Mouse (Mus musculus) hindbrain, embryonic 11.5 days (tissue): ENCODE measurements around the gene Bag5. TPM values are rescaled to one million over a fixed set of nuclear protein-coding genes. Genes with fewer than 3 reads are reported as not detected.

Experiments used
- ATAC-seq: fragments of 200-750 bp; cut with Nextera tagmentation; 2 replicates; pipeline ENCODE4 v1.8.0; 2017; ENCODE audit warnings: mild to moderate bottlenecking, moderate TSS enrichment, moderate library complexity; ENCODE audit not compliant: low FRiP score
- DNase-seq: peaks from one replicate; pipeline ENCODE4 v3.0.0-alpha.2; 2015; ENCODE audit warnings: low spot score
- H3K27ac ChIP-seq: fragments of 300-500 bp; sonication (generic); 2 replicates; pipeline ENCODE4 v1.5.1; 2014; ENCODE audit warnings: mild to moderate bottlenecking, low read depth, low read length
- H3K27me3 ChIP-seq: fragments of 300-500 bp; sonication (generic); 2 replicates; pipeline ENCODE4 v1.6.1; 2014; ENCODE audit warnings: mild to moderate bottlenecking, low read length, moderate library complexity, mixed read lengths; ENCODE audit not compliant: control insufficient read depth, insufficient read depth
- H3K36me3 ChIP-seq: fragments of 300-500 bp; sonication (generic); 2 replicates; pipeline ENCODE4 v1.6.1; 2014; ENCODE audit warnings: mild to moderate bottlenecking, low read length, moderate library complexity, mixed read lengths; ENCODE audit not compliant: control insufficient read depth, insufficient read depth
- H3K4me1 ChIP-seq: fragments of 300-500 bp; sonication (generic); replicated peaks from 2 replicates; pipeline ENCODE4 v1.6.1; 2014; ENCODE audit warnings: low read length, mixed read lengths; ENCODE audit not compliant: control insufficient read depth, insufficient read depth
- H3K4me2 ChIP-seq: fragments of 300-500 bp; sonication (generic); replicated peaks from 2 replicates; pipeline ENCODE4 v1.6.1; 2014; ENCODE audit warnings: mild to moderate bottlenecking, low read depth, low read length
- H3K4me3 ChIP-seq: fragments of 300-500 bp; sonication (generic); 2 replicates; pipeline ENCODE4 v1.5.1; 2014; ENCODE audit warnings: low read depth, low read length
- H3K9ac ChIP-seq: fragments of 300-500 bp; sonication (generic); 2 replicates; pipeline ENCODE4 v1.6.1; 2014; ENCODE audit warnings: low read depth, low read length
- H3K9me3 ChIP-seq: fragments of 300-500 bp; sonication (generic); 2 replicates; pipeline ENCODE4 v1.6.1; 2016; ENCODE audit warnings: low read length; ENCODE audit not compliant: control insufficient read depth
- WGBS: fragments of 180-500 bp; shearing (Covaris S2); extraction: QIAGEN DNeasy Blood & Tissue Kit; methylation state at CpG from one replicate; pipeline ENCODE4 v1.1.7; 2014; 5-methylcytosine and 5-hydroxymethylcytosine counted together
- polyA plus RNA-seq: library from polyadenylated mRNA; unstranded; fragments of >200 nt; fragmentation: Nextera tagmentation; extraction: Ambion mirVana; gene quantifications from 2 replicates; pipeline ENCODE4 v1.2.1, GENCODE M21; 2014

Gene Bag5
- 61.5 and 63.3 TPM in 2 replicates for polyA plus RNA-seq

- H3K36me3 ChIP-seq, result peaks cover 6% of the 10 kb centered on the region; the same call in 1 of the 2 replicates
- H3K4me2 ChIP-seq, result peak within 1 kb of the TSS; percentile 89
- H3K9me3 ChIP-seq, result no peaks in the 10 kb centered on the region
- under 1% methylated on average over 65 of the region's 86 CpGs for WGBS
- H3K4me3 ChIP-seq, result peak within 1 kb of the TSS; percentile 100
- peak within 1 kb of the TSS; percentile 75 for H3K27ac ChIP-seq
- ATAC-seq, result peak; percentile 94
- no peaks in the 10 kb centered on the region for H3K27me3 ChIP-seq
- peak within 1 kb of the TSS; percentile 97 for H3K9ac ChIP-seq
- peaks cover 3% of the 10 kb centered on the region; the same call in 1 of the 2 replicates for H3K4me1 ChIP-seq
- DNase-seq, result peak; percentile 95
Observed at GRCm38 (mm10) chr12:111713004-111713651, at the start of gene Bag5, which contains the start of gene Apopt1. Gene Bag5, minus strand, starts transcription at chr12:111713257. Gene Apopt1, plus strand, starts transcription at chr12:111713261.

- DNase-seq (no peak), ATAC-seq (no peak)
- H3K36me3 ChIP-seq, result no peaks in the 10 kb centered on the region
- no peaks in the 10 kb centered on the region for H3K9me3 ChIP-seq
- 77% methylated on average over 7 of the region's 7 CpGs for WGBS
- H3K4me3 ChIP-seq, result peak overlapping the region; percentile 84
- peak overlapping the region; percentile 90 for H3K4me2 ChIP-seq
- H3K27ac ChIP-seq, result no peak overlapping the region
- H3K27me3 ChIP-seq, result no peaks in the 10 kb centered on the region
- H3K9ac ChIP-seq, result peak overlapping the region; percentile 98
- peaks cover 11% of the 10 kb centered on the region for H3K4me1 ChIP-seq
Observed at GRCm38 (mm10) chr12:111760306-111760908, 47.4 kb upstream of the Bag5 start.

GRCm38 (mm10) chr12:111759176-111760061 is 46.4 kb upstream of the Bag5 start:
- Histone ChIP-seq H3K9me3 (no peaks in the 10 kb centered on the region), H3K4me3 (peak overlapping the region; percentile 84), H3K4me2 (peak overlapping the region; percentile 90), H3K4me1 (peaks cover 11% of the 10 kb centered on the region), H3K27ac (peak overlapping the region; percentile 91), H3K9ac (peak overlapping the region; percentile 98), H3K27me3 (no peaks in the 10 kb centered on the region), H3K36me3 (no peaks in the 10 kb centered on the region)
- peak; percentile 65 for DNase-seq
- WGBS, result under 1% methylated on average over 35 of the region's 35 CpGs
- ATAC-seq, result peak; percentile 74

- Histone ChIP-seq H3K9me3 (no peaks in the 10 kb centered on the region), H3K4me2 (peak within 1 kb of the TSS; percentile 90), H3K4me3 (peak within 1 kb of the TSS; percentile 84), H3K27ac (peak within 1 kb of the TSS; percentile 91), H3K27me3 (no peaks in the 10 kb centered on the region), H3K36me3 (no peaks in the 10 kb centered on the region), H3K4me1 (peaks cover 11% of the 10 kb centered on the region), H3K9ac (peak within 1 kb of the TSS; percentile 98)
- DNase-seq (peak; percentile 90), ATAC-seq (peak; percentile 84)
- under 1% methylated on average over 51 of the region's 85 CpGs for WGBS
Observed at GRCm38 (mm10) chr12:111758381-111759175, 45.5 kb upstream of the Bag5 start, which contains the start of gene Klc1. Gene Klc1, plus strand, starts transcription at chr12:111758849.

- Histone ChIP-seq H3K27me3 (no peaks in the 10 kb centered on the region), H3K9me3 (no peaks in the 10 kb centered on the region), H3K4me3 (peak overlapping the region; percentile 84), H3K4me1 (peaks cover 11% of the 10 kb centered on the region), H3K9ac (peak overlapping the region; percentile 98), H3K36me3 (no peaks in the 10 kb centered on the region), H3K4me2 (peak overlapping the region; percentile 90), H3K27ac (0 out of 2 replicates have a peak overlapping the region, but pooled peaks have one; percentile 17)
- WGBS, result 48% methylated on average over 10 of the region's 10 CpGs
- peak; percentile 19 for DNase-seq
- ATAC-seq, result no peak
Observed at GRCm38 (mm10) chr12:111757561-111758325, 44.7 kb upstream of the Bag5 start.

GRCm38 (mm10) chr12:111756698-111757082 is 43.6 kb upstream of the Bag5 start:
- Histone ChIP-seq H3K27ac (no peak overlapping the region), H3K4me1 (peaks cover 11% of the 10 kb centered on the region), H3K4me3 (no peak overlapping the region), H3K9me3 (no peaks in the 10 kb centered on the region), H3K27me3 (no peaks in the 10 kb centered on the region), H3K9ac (no peak overlapping the region), H3K4me2 (no peak overlapping the region), H3K36me3 (no peaks in the 10 kb centered on the region)
- DNase-seq, result no peak
- 44% methylated on average over 5 of the region's 5 CpGs for WGBS
- ATAC-seq, result no peak

- Histone ChIP-seq H3K27me3 (no peaks in the 10 kb centered on the region), H3K36me3 (no peaks in the 10 kb centered on the region), H3K4me3 (no peak overlapping the region), H3K4me1 (peaks cover 11% of the 10 kb centered on the region), H3K9me3 (no peaks in the 10 kb centered on the region), H3K27ac (no peak overlapping the region), H3K4me2 (no peak overlapping the region), H3K9ac (no peak overlapping the region)
- no peak for ATAC-seq
- no peak for DNase-seq
- WGBS, result 75% methylated on average over 4 of the region's 4 CpGs
Observed at GRCm38 (mm10) chr12:111756082-111756697, 43.1 kb upstream of the Bag5 start.
